Comparison of ENCODE assay signal across 8 mouse cellular contexts in the genomic region with DNA sequence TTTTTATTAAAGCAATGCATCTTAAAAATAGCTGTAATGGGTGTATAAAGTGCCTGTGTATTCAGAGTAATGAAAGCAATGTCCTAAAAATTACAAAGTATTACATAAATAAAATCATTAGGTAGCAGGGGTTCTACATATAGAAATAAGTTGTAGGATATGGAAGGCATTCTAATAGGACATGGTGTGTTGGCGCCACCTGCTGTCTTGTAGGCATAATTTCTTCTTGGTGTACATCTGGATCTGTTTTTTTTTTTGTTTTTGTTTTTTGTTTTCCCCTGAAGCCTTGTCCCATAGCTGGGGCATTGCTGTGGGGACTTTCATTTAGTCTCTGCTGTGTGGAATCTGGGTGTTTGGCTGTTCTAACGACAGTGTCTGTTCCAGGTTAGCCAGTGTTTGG. TPM values are rescaled to one million over a fixed set of nuclear protein-coding genes. Genes with fewer than 3 reads are reported as not detected.
A peak's percentile ranks its signal among the peaks of the same experiment; 100 is the strongest.
DNase-seq lines count a peak whose midpoint lies in the region; ATAC-seq lines count a peak whose summit lies in the region.

No protein-coding gene starts in this region.

- ATAC-seq in CD4-positive, CD25-positive, alpha-beta regulatory T cell, adult 4 months: peak; percentile 78

- peak; percentile 63 for DNase-seq in layer of hippocampus, adult 11-12 months (ENCODE audit: low spot score)
- no peak for DNase-seq in layer of hippocampus, postnatal 36 days
- DNase-seq in MN1 (ENCODE audit: low spot score): peak; percentile 70
- peak; percentile 57 to 73 for DNase-seq in cerebellum, postnatal 25 days
- DNase-seq in kidney, postnatal 10 days: peak; percentile 73
- DNase-seq in naive thymus-derived CD4-positive, alpha-beta T cell, adult 2 months (ENCODE audit: low read depth): peak; percentile 82
- DNase-seq in ovary, postnatal 14 days (ENCODE audit: low spot score): no peak

RNA-seq across cellular contexts. Expression of a gene that starts 58.6 kb away (rescaled TPM):
- 100 to 1,000 TPM; 540 to 554 TPM for total RNA-seq in layer of hippocampus, postnatal 36 days (2021)
- 1 to 10 TPM; 9.0 to 9.2 TPM for polyA plus RNA-seq in CD4-positive, CD25-positive, alpha-beta regulatory T cell, adult 4 months (2017; shearing (Covaris generic))

Comparison
In these comparisons a context has a peak if more than half of its experiments do, and no peak if none do; other contexts are left out.
1. DNase-seq: peak in layer of hippocampus, adult 11-12 months (single experiment), MN1 (single experiment), cerebellum, postnatal 25 days (2 of 2), kidney, postnatal 10 days (single experiment) and naive thymus-derived CD4-positive, alpha-beta T cell, adult 2 months (single experiment); none in layer of hippocampus, postnatal 36 days (0 of 2) and ovary, postnatal 14 days (single experiment).